Comparison of ENCODE assay signal across 12 mouse cellular contexts in genomic region chr9:54705561-54705960, GRCm38 (mm10).
"Had no signal": no experiment of that assay in that cellular context is flagged by ENCODE, and none has a peak within 500 bp of the region (broad histone marks: within the 10 kb centered on the region; RNA-seq: fewer than 3 reads in every experiment).

No protein-coding gene starts in this region.

- H3K27me3 ChIP-seq: stomach, embryonic 15.5 days had no signal

- H3K9ac ChIP-seq: kidney, embryonic 15.5 days; midbrain, embryonic 15.5 days; stomach, embryonic 15.5 days had no signal

- H3K9me3 ChIP-seq: kidney, embryonic 15.5 days; limb, embryonic 10.5 days; midbrain, embryonic 15.5 days; stomach, embryonic 15.5 days had no signal

- DNase-seq: kidney, adult 2 months; kidney, postnatal 14 days; lung, adult 18-20 months; right cerebral cortex, postnatal 14 days; thymus, adult 18-20 months; thymus, postnatal 14 days had no signal

- H3K4me3 ChIP-seq: kidney, embryonic 15.5 days; left cerebral cortex, adult 2 months; limb, embryonic 10.5 days; midbrain, embryonic 15.5 days; stomach, embryonic 15.5 days had no signal

- H3K4me1 ChIP-seq: kidney, embryonic 15.5 days had no signal

- H3K36me3 ChIP-seq: midbrain, embryonic 15.5 days had no signal

- H3K27ac ChIP-seq: kidney, embryonic 15.5 days; left cerebral cortex, adult 2 months; limb, embryonic 10.5 days; midbrain, embryonic 15.5 days; stomach, embryonic 15.5 days had no signal

- H3K4me2 ChIP-seq: kidney, embryonic 15.5 days; midbrain, embryonic 15.5 days; stomach, embryonic 15.5 days had no signal

- ATAC-seq: intestine, embryonic 16.5 days; midbrain, embryonic 15.5 days had no signal
